Mouse (Mus musculus): ENCODE measurements around the gene Tmem132d.

The Tmem132d gene

DNA sequence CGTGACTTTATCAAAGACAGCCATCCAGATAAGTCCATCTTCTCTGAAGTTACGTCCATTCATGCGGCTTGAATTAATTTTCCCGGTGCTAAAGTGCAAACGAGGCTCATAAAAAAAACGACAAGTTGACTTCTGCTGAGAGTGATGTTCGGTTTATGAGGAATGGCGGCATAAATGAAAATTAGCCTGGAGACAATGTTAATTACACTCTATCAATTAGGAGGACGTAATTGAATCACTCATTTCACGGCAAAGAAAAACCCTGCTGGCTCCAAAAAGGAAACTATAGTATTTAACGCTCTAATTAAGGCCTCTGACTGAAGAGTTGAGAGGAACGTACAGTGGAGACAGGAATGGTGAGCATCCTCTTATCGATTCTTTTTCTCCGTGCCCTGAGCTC, 503.2 kb downstream of the Tmem132d start:
- DNase-seq (ENCODE audit: low spot score) = no peak

DNA sequence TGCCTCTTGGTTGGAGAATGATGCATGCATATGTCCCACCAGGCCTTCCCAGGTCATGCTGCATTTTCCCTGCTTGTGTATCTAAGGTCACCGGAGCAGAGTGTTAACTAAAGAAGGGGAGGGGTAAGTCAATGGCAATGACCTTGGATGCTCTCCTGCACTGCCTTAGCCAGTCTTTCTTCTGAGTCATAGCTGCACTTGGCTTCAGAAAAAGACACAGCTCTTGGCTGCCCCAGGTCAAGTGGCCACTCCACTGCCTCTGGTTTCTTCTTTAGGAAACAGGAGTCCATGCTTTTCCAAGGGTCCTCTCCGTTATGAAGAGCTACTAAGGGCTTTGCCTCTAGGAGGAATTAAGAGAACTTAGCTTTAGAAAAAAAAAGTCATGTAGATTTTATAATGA, 506.2 kb downstream of the Tmem132d start:
- no peak for DNase-seq (ENCODE audit: low spot score)

GRCm38 (mm10) chr5:127924106-127924505, 508.8 kb downstream of the Tmem132d start:
- no peak for DNase-seq (ENCODE audit: low spot score)

- DNase-seq (ENCODE audit: low spot score) = no peak
Observed at GRCm38 (mm10) chr5:127919171-127919570, 513.7 kb downstream of the Tmem132d start.

GRCm38 (mm10) chr5:127918376-127918775, 514.5 kb downstream of the Tmem132d start:
- no peak for DNase-seq (ENCODE audit: low spot score)

GRCm38 (mm10) chr5:127914157-127914556, 518.7 kb downstream of the Tmem132d start:
- DNase-seq (ENCODE audit: low spot score) = no peak

DNA sequence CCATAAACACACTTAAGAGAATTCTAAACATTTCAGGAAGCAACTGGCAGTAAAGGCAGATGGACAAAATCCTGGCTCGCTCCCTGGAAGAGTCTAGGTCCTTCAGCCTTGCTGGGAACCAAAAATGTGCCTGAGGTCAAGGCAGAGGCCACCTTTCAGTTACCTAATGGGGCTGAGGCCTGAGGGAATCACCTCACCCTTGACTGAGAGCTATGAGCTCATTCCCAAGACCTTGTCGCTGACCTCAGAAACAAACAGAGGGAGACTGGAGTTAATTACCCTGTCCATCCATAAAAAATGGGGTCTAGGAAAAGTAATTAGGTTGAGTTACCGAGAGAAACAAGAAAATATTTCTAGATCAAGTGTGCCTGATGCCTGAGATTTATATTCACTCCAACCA, 521.3 kb downstream of the Tmem132d start:
- DNase-seq (ENCODE audit: low spot score) = no peak

DNA sequence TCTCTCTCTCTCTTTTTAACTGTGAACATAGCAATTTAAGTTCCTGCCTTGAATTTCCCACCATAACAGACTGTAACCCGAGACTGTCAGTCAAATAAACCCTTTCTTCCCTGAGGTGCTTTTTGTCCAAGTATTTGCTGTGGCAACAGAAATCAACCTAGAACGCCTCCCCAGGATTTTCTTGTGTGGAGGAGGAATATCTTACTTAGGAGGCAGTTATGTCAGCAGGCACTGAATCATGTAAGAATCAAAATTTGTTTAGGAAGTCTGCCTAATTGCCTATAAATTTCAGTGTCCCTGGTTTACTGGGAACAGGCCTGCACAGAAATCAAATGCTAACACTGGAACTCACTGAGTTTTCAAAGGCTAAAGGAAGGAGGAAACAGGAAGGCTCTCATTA, 522.5 kb downstream of the Tmem132d start:
- no peak for DNase-seq (ENCODE audit: low spot score)

DNA sequence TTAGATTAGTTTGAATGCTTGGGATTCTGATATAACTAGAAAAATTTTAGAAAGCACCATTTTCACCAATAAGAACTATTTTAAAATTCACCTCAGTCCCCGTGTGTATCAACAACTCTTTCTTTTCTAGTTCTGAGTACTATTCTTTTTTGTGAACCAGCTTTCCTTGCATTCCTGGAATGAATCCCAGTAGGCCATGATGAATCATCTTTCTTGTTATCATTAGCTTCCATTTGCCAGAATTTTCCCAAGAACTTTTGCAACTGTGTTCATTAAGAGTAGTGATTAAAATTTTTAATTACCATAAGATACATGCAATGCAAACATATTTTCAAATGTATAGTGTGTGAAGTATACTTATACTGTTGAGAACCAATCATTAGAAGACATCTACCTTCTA, 537.7 kb downstream of the Tmem132d start:
- no peak for DNase-seq (ENCODE audit: low spot score)

- no peak for DNase-seq (ENCODE audit: low spot score)
Observed at GRCm38 (mm10) chr5:127885566-127886505, 547.0 kb downstream of the Tmem132d start.

- DNase-seq (ENCODE audit: low spot score) = no peak
Observed at GRCm38 (mm10) chr5:127883021-127883420, 549.9 kb downstream of the Tmem132d start.

DNA sequence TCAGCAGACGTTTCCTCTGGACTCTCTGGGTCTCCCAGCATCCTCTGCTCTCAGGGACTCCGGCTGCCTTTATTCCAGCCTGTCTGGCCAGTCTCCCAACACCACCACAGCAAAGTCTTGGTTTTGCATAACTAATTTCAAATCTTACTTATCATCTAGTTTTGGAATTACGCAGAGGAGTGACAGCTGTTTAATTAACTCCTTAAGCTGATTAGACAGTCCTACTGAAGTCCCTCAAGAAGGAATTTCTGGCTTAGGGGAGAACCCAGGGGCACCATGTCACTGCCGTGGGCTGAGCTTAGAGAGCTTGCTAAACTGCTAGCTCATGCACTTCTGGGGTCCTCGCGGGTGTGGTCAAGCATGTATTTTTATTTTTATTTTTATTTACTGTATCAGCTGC, 558.4 kb downstream of the Tmem132d start:
- DNase-seq (ENCODE audit: low spot score) = no peak

DNA sequence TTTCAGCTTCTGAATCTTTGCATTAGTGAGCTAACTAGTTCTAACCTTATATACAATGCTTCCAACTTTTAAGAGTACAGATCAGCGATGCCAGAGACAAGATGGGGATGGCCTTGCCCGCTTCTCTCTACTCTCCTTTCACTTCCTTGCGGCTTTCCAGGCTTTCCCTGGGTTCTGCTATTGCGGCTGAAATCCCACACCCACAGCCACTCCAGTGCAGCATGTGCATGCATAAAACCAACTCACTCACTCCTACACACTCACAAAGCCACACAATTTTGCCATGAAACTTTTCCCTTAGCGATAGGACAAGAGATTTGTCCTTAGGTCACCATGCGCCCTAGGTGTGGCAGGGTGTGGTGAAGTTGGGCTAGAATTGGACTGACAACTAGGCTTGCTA, 567.7 kb downstream of the Tmem132d start:
- DNase-seq (ENCODE audit: low spot score) = no peak

- no peak for DNase-seq (ENCODE audit: low spot score)
Observed at GRCm38 (mm10) chr5:127859719-127860118, 573.2 kb downstream of the Tmem132d start.

GRCm38 (mm10) chr5:127852305-127852704, 580.6 kb downstream of the Tmem132d start:
- no peak for DNase-seq (ENCODE audit: low spot score)

- no peak for DNase-seq (ENCODE audit: low spot score)
Observed at GRCm38 (mm10) chr5:127831791-127832190, 601.1 kb downstream of the Tmem132d start.

GRCm38 (mm10) chr5:127830831-127831230, 602.0 kb downstream of the Tmem132d start:
- no peak for DNase-seq (ENCODE audit: low spot score)

DNA sequence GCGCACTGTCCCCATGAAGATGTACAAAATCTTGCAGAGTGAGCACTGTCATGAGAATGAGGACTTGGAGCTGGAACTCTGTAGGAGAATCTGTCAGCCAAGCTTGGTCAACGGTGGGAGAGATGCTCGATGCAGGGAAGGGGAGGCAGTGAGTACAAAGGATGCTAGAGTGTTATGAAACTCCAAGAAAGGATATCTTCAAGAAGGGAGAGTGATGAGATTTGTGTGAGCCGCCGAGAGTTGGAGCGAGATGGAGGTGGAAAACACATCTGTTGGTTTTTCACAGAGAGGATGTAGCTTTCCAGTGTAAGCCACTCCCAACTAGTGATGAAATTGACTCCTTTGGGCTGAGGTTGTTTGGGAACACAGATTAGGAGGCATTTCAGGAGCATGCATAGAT, 604.1 kb downstream of the Tmem132d start:
- no peak for DNase-seq (ENCODE audit: low spot score)

DNA sequence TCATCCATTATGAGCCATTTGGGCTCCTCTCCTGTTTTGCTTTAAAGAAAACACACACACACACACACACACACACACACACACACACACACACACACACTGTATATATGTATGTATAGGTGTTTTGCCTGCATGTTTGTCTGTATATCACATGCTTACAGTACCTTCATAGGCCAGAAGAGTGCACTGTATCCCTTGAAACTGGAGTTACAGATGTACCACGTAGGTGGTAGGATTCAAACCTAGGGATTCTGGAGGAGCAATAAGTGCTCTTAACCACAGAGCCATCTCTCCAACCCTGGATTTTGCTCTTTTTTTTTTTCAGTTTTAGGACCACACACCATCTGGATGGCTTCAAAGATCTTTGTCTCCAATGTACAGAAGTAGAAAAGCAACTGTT, 610.9 kb downstream of the Tmem132d start:
- no peak for DNase-seq (ENCODE audit: low spot score)

GRCm38 (mm10) chr5:127815292-127815691, 617.6 kb downstream of the Tmem132d start:
- DNase-seq (ENCODE audit: low spot score) = no peak

- DNase-seq (ENCODE audit: low spot score) = no peak
Observed at GRCm38 (mm10) chr5:127807419-127807818, 625.5 kb downstream of the Tmem132d start.

GRCm38 (mm10) chr5:127806850-127807249, 626.0 kb downstream of the Tmem132d start:
- DNase-seq (ENCODE audit: low spot score) = no peak

- no peak for DNase-seq (ENCODE audit: low spot score)
Observed at GRCm38 (mm10) chr5:127800907-127801306, 632.0 kb downstream of the Tmem132d start.

DNA sequence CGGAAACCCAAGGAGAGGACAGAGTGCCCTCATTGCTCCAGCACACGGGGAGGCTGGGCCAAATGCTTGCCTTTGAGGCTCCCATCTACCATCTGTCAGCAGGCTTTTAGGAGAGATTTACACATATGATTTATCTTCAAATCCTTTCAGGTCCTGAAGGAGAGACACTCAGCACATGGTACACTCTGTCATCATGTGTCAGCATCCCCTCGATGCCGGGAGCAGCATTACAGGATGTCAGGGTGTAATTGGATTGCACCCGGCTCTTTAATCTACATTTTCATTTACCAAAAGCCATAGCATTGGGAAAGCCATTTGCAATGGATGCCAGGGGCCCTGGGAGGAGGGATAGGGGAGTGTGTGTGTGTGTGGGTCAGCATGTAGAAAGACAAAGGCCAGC, 651.7 kb downstream of the Tmem132d start:
- no peak for DNase-seq (ENCODE audit: low spot score)
